ENCODE assay signal across 16 mouse cellular contexts in genomic region chr13:56329769-56330168, GRCm38 (mm10). TPM values are rescaled to one million over a fixed set of nuclear protein-coding genes. Genes with fewer than 3 reads are reported as not detected.
DNase-seq lines count a peak whose midpoint lies in the region; ATAC-seq lines count a peak whose summit lies in the region.
"Had no signal": no experiment of that assay in that cellular context is flagged by ENCODE, and none has a peak within 500 bp of the region (broad histone marks: within the 10 kb centered on the region; RNA-seq: fewer than 3 reads in every experiment).

No protein-coding gene starts in this region.

- H3K36me3 ChIP-seq in embryonic facial prominence, embryonic 14.5 days (ENCODE audit: control insufficient read depth, insufficient read depth, low read length): no peaks in the 10 kb centered on the region
- H3K36me3 ChIP-seq in midbrain, embryonic 16.5 days (ENCODE audit: control insufficient read depth, insufficient read depth, low read length): no peaks in the 10 kb centered on the region

- 72% methylated on average over 6 of the region's 6 CpGs for WGBS in embryonic facial prominence, embryonic 14.5 days
- 30% methylated on average over 6 of the region's 6 CpGs for WGBS in midbrain, embryonic 16.5 days

- H3K27ac ChIP-seq in embryonic facial prominence, embryonic 14.5 days (replicated peaks; ENCODE audit: low read depth, low read length): no peak overlapping the region
- no peak overlapping the region for H3K27ac ChIP-seq in midbrain, embryonic 16.5 days (ENCODE audit: low read length)
- H3K27ac ChIP-seq: liver, embryonic 14.5 days had no signal

- intact Hi-C loops in left cerebral cortex, postnatal 4 days (cut with DNase I): no loop called here

- no peak overlapping the region for H3K4me3 ChIP-seq in embryonic facial prominence, embryonic 14.5 days (ENCODE audit: low read depth, low read length)
- no peak overlapping the region for H3K4me3 ChIP-seq in midbrain, embryonic 16.5 days (ENCODE audit: low read depth, low read length)

- H3K9me3 ChIP-seq in embryonic facial prominence, embryonic 14.5 days (ENCODE audit: control insufficient read depth, low read length): no peaks in the 10 kb centered on the region
- no peaks in the 10 kb centered on the region for H3K9me3 ChIP-seq in midbrain, embryonic 16.5 days (replicated peaks; ENCODE audit: control insufficient read depth, low read length, poor library complexity, severe bottlenecking)

- no peak overlapping the region for H3K9ac ChIP-seq in embryonic facial prominence, embryonic 14.5 days (ENCODE audit: low read depth, low read length)
- H3K9ac ChIP-seq in midbrain, embryonic 16.5 days (ENCODE audit: low read depth, low read length): no peak overlapping the region
- H3K9ac ChIP-seq: liver, embryonic 14.5 days had no signal

- no peak overlapping the region for H3K4me2 ChIP-seq in embryonic facial prominence, embryonic 14.5 days (ENCODE audit: low read depth, low read length)
- H3K4me2 ChIP-seq in midbrain, embryonic 16.5 days (ENCODE audit: low read length): no peak overlapping the region

- no peaks in the 10 kb centered on the region for H3K27me3 ChIP-seq in embryonic facial prominence, embryonic 14.5 days (replicated peaks; ENCODE audit: control insufficient read depth, insufficient read depth, low read length)
- H3K27me3 ChIP-seq in midbrain, embryonic 16.5 days (ENCODE audit: control insufficient read depth, insufficient read depth, low read depth, low read length): no peaks in the 10 kb centered on the region; the same call in 1 of the 2 replicates

- no peak for ATAC-seq in embryonic facial prominence, embryonic 14.5 days (ENCODE audit: low read depth)
- peak; percentile 77; the same call in 1 of the 2 replicates for ATAC-seq in midbrain, embryonic 16.5 days
- ATAC-seq in megakaryocyte-erythroid progenitor cell, adult 5-6 weeks (replicated peaks; ENCODE audit: low FRiP score, low TSS enrichment, poor library complexity, severe bottlenecking): no peak

- peaks cover 30% of the 10 kb centered on the region for H3K4me1 ChIP-seq in embryonic facial prominence, embryonic 14.5 days (ENCODE audit: control insufficient read depth, insufficient read depth, low read length)
- H3K4me1 ChIP-seq in midbrain, embryonic 16.5 days (ENCODE audit: control insufficient read depth, insufficient read depth, low read length): peaks cover 7% of the 10 kb centered on the region; the same call in 1 of the 2 replicates

- DNase-seq in cerebellum, postnatal 14 days: peak; percentile 72
- no peak for DNase-seq in cerebellum, adult 9-11 months
- DNase-seq in left cerebral cortex, postnatal 4 days: peak; percentile 81
- DNase-seq in left cerebral cortex, adult 18-20 months (ENCODE audit: low spot score in 2 of 2): no peak
- DNase-seq in embryonic facial prominence, embryonic 14.5 days (ENCODE audit: low spot score): peak; percentile 50
- DNase-seq in gastrocnemius, postnatal 4 days (ENCODE audit: low spot score in 2 of 2): no peak
- DNase-seq: adrenal gland, postnatal 14 days; cerebellum, adult 9-10 months; heart, adult 11 months; kidney, adult 2 months; kidney, postnatal 36 days; lung, postnatal 10 days had no signal

RNA-seq across cellular contexts. Expression of gene Cxcl14, which starts 33.4 kb away (rescaled TPM):
- 10 to 100 TPM; 40.6 to 40.7 TPM for total RNA-seq in left cerebral cortex, postnatal 4 days (2021)
- total RNA-seq in left cerebral cortex, adult 18-20 months (2021): 100 to 1,000 TPM; 140 to 160 TPM
- 126 and 202 TPM in 2 replicates for polyA plus RNA-seq in embryonic facial prominence, embryonic 14.5 days (2014; fragmentation: Nextera tagmentation; extraction: Ambion mirVana)
- 12.3 and 21.0 TPM in 2 replicates for polyA plus RNA-seq in midbrain, embryonic 16.5 days (2015; fragmentation: Nextera tagmentation; extraction: Ambion mirVana)
- total RNA-seq in megakaryocyte-erythroid progenitor cell, adult 5-6 weeks (2014; fragmentation: Nextera tagmentation): not detected in 2 replicates
- not detected in 2 replicates for total RNA-seq in megakaryocyte-erythroid progenitor cell, adult 5-6 weeks (2017)
- 1 to 10 TPM; 5.3 to 5.6 TPM for total RNA-seq in gastrocnemius, postnatal 4 days (2021)
- total RNA-seq: CH12.LX had no signal

Comparison
In these comparisons a context has a peak if more than half of its experiments do, and no peak if none do; other contexts are left out.
1. DNase-seq: peak in cerebellum, postnatal 14 days (2 of 2), left cerebral cortex, postnatal 4 days (single experiment) and embryonic facial prominence, embryonic 14.5 days (single experiment); none in cerebellum, adult 9-11 months (single experiment), left cerebral cortex, adult 18-20 months (0 of 2) and gastrocnemius, postnatal 4 days (0 of 2).
2. RNA of gene Cxcl14, which starts 33.4 kb away (total RNA-seq): 140 to 160 TPM in left cerebral cortex, adult 18-20 months and 40.6 to 40.7 TPM in left cerebral cortex, postnatal 4 days; 5.3 to 5.6 TPM in gastrocnemius, postnatal 4 days and not detected in megakaryocyte-erythroid progenitor cell, adult 5-6 weeks; every median in the first group is over 4 times any median in the second.